Mouse (Mus musculus): ENCODE data around the gene Crp. TPM values are rescaled to one million over a fixed set of nuclear protein-coding genes. Genes with fewer than 3 reads are reported as not detected.

Gene Crp
- polyA plus RNA-seq, 1 experiment from 2014 or later: 0.13 TPM

DNA sequence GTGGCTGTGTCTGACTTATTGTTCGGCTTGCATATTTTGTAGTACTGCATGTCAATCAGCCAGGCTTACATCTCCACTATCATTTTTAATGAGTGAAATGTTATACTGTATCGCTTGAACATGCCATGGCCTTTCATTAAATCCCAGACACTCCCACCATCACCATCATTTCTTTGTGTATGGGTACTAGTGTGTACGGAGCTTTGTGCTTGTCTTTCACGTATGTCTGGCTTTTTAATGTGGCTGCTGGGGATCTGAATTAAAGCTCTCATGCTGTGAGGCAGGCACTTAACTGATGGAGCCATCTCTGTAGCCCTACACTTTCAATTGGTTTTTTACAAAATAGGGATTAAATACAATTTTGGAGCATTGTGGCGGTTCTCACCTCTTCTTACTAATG lies 81.3 kb downstream of the Crp start:
- no peaks in the 10 kb centered on the region for H3K27me3 ChIP-seq (ENCODE audit: control insufficient read depth, insufficient read depth, low read length)
- H3K36me3 ChIP-seq (ENCODE audit: control insufficient read depth, insufficient read depth): no peaks in the 10 kb centered on the region
- 84% methylated on average over 5 of the region's 5 CpGs for WGBS
- H3K4me2 ChIP-seq (ENCODE audit: low read depth, low read length): no peak overlapping the region
- no peaks in the 10 kb centered on the region for H3K4me1 ChIP-seq (ENCODE audit: control insufficient read depth, insufficient read depth, low read length)
- H3K27ac ChIP-seq (ENCODE audit: low read length): no peak overlapping the region
- H3K4me3 ChIP-seq (ENCODE audit: low read length): no peak overlapping the region
- H3K9ac ChIP-seq (ENCODE audit: low read length): no peak overlapping the region
- ATAC-seq (replicated peaks; ENCODE audit: extremely low read depth, insufficient read depth, low FRiP score): no peak
- H3K9me3 ChIP-seq (replicated peaks; ENCODE audit: control insufficient read depth, low read length): no peaks in the 10 kb centered on the region

DNA sequence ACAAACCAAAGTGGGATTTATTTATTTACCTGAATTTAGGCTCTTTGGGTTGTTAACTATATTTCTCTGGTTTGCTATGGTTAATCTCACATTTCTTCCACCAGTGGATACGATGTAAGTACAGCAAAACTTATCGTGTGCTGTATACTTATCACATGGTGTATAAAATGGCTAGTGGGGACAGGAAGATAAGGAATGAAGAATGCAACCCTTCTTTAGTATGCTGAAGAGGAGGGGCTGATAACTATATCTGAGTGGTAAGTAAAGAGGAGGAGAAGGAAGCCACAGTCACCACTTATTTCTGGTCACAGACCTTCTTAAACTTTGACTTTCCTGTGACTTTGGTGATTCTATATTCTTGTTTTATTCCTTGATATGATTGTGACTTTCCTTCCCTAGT lies 87.5 kb downstream of the Crp start:
- Histone ChIP-seq H3K9ac (ENCODE audit: low read length) (no peak overlapping the region), H3K36me3 (ENCODE audit: control insufficient read depth, insufficient read depth) (no peaks in the 10 kb centered on the region), H3K4me1 (ENCODE audit: control insufficient read depth, insufficient read depth, low read length) (no peaks in the 10 kb centered on the region), H3K4me3 (ENCODE audit: low read length) (no peak overlapping the region), H3K27me3 (ENCODE audit: control insufficient read depth, insufficient read depth, low read length) (no peaks in the 10 kb centered on the region), H3K9me3 (replicated peaks; ENCODE audit: control insufficient read depth, low read length) (no peaks in the 10 kb centered on the region), H3K4me2 (ENCODE audit: low read depth, low read length) (no peak overlapping the region), H3K27ac (ENCODE audit: low read length) (no peak overlapping the region)
- ATAC-seq (replicated peaks; ENCODE audit: extremely low read depth, insufficient read depth, low FRiP score): no peak
- 28% methylated on average over 2 of the region's 2 CpGs for WGBS

GRCm38 (mm10) chr1:172785886-172786285 lies 88.0 kb downstream of the Crp start:
- no peak for ATAC-seq (replicated peaks; ENCODE audit: extremely low read depth, insufficient read depth, low FRiP score)
- no peak overlapping the region for H3K9ac ChIP-seq (ENCODE audit: low read length)
- H3K4me2 ChIP-seq (ENCODE audit: low read depth, low read length): no peak overlapping the region
- no peaks in the 10 kb centered on the region for H3K9me3 ChIP-seq (replicated peaks; ENCODE audit: control insufficient read depth, low read length)
- H3K4me1 ChIP-seq (ENCODE audit: control insufficient read depth, insufficient read depth, low read length): no peaks in the 10 kb centered on the region
- no peaks in the 10 kb centered on the region for H3K27me3 ChIP-seq (ENCODE audit: control insufficient read depth, insufficient read depth, low read length)
- WGBS: 5% methylated on average over 1 of the region's 1 CpGs
- H3K36me3 ChIP-seq (ENCODE audit: control insufficient read depth, insufficient read depth): no peaks in the 10 kb centered on the region
- H3K27ac ChIP-seq (ENCODE audit: low read length): no peak overlapping the region
- H3K4me3 ChIP-seq (ENCODE audit: low read length): no peak overlapping the region

DNA sequence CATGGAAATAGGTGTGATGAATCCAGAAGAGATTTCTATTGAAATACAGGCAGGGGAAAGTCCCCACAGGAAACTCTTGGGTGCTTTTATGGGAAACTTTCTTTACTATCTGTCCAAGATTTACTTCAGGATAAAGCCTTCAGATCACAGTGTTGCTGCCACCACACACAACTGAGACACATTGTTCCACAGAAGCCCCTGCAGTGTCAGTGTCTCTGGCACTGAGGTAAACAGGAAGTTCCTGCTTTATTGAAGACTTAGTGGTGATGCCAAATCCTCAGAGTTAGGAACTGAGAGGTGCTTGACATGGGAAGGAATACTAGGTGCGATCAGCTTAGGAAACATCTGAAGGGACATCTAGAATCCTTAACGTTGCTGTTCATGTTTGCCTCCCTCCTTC lies 131.1 kb downstream of the Crp start:
- no peak overlapping the region for H3K4me2 ChIP-seq (ENCODE audit: low read depth, low read length)
- H3K9me3 ChIP-seq (replicated peaks; ENCODE audit: control insufficient read depth, low read length): no peaks in the 10 kb centered on the region
- H3K27ac ChIP-seq (ENCODE audit: low read length): no peak overlapping the region
- H3K4me1 ChIP-seq (ENCODE audit: control insufficient read depth, insufficient read depth, low read length): no peaks in the 10 kb centered on the region
- no peaks in the 10 kb centered on the region for H3K27me3 ChIP-seq (ENCODE audit: control insufficient read depth, insufficient read depth, low read length)
- 74% methylated on average over 2 of the region's 2 CpGs for WGBS
- no peak overlapping the region for H3K4me3 ChIP-seq (ENCODE audit: low read length)
- H3K36me3 ChIP-seq (ENCODE audit: control insufficient read depth, insufficient read depth): no peaks in the 10 kb centered on the region
- no peak for ATAC-seq (replicated peaks; ENCODE audit: extremely low read depth, insufficient read depth, low FRiP score)
- H3K9ac ChIP-seq (ENCODE audit: low read length): no peak overlapping the region

DNA sequence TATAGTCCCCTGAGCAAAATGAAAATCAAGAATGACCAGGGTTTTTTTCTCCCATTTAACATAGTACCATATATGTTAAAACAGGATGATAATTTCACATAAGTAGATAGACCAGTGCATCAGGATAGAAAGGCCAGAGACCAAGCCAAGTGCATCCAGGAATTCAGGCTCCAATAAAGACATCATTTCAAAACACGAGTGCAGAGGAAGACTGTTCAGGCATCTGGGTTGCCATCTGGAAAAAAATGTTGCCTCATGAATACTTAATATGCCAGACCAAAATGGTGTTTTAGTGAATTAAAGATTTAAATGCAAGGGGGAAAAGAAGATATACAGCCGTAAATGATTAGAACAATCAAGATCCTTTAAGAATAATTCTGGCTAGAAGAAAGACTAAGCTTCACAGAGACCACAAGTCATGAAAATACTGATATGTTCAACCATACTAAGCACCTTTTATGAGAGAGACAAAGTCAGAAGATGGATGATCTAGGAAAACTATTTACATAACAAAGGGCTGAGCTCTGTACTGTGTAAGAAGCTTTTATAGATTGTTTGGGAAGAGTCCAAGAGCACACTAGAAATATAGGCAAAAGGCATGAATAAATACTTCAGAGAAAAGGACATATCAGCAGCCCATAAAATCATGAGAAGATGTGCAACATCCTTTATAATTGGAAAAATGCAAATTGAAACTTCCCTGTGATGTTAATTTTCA lies 149.3 kb downstream of the Crp start:
- ATAC-seq (replicated peaks; ENCODE audit: extremely low read depth, insufficient read depth, low FRiP score): no peak
- WGBS: 64% methylated on average over 2 of the region's 2 CpGs
- Histone ChIP-seq H3K4me2 (ENCODE audit: low read depth, low read length) (no peak overlapping the region), H3K4me3 (ENCODE audit: low read length) (no peak overlapping the region), H3K27me3 (ENCODE audit: control insufficient read depth, insufficient read depth, low read length) (no peaks in the 10 kb centered on the region), H3K4me1 (ENCODE audit: control insufficient read depth, insufficient read depth, low read length) (no peaks in the 10 kb centered on the region), H3K36me3 (ENCODE audit: control insufficient read depth, insufficient read depth) (no peaks in the 10 kb centered on the region), H3K27ac (ENCODE audit: low read length) (no peak overlapping the region), H3K9me3 (replicated peaks; ENCODE audit: control insufficient read depth, low read length) (no peaks in the 10 kb centered on the region), H3K9ac (ENCODE audit: low read length) (no peak overlapping the region)

- H3K36me3 ChIP-seq (ENCODE audit: control insufficient read depth, insufficient read depth): no peaks in the 10 kb centered on the region
- no peak overlapping the region for H3K9ac ChIP-seq (ENCODE audit: low read length)
- no peaks in the 10 kb centered on the region for H3K4me1 ChIP-seq (ENCODE audit: control insufficient read depth, insufficient read depth, low read length)
- no peak overlapping the region for H3K27ac ChIP-seq (ENCODE audit: low read length)
- no peak overlapping the region for H3K4me3 ChIP-seq (ENCODE audit: low read length)
- ATAC-seq (replicated peaks; ENCODE audit: extremely low read depth, insufficient read depth, low FRiP score): no peak
- WGBS: 79% methylated on average over 2 of the region's 2 CpGs
- no peaks in the 10 kb centered on the region for H3K27me3 ChIP-seq (ENCODE audit: control insufficient read depth, insufficient read depth, low read length)
- H3K4me2 ChIP-seq (ENCODE audit: low read depth, low read length): no peak overlapping the region
- no peaks in the 10 kb centered on the region for H3K9me3 ChIP-seq (replicated peaks; ENCODE audit: control insufficient read depth, low read length)
These were observed 150.3 kb downstream of the Crp start for GRCm38 (mm10) chr1:172848171-172848570.

- WGBS: 72% methylated on average over 4 of the region's 4 CpGs
- H3K9me3 ChIP-seq (replicated peaks; ENCODE audit: control insufficient read depth, low read length): no peaks in the 10 kb centered on the region
- no peaks in the 10 kb centered on the region for H3K4me1 ChIP-seq (ENCODE audit: control insufficient read depth, insufficient read depth, low read length)
- no peak overlapping the region for H3K4me3 ChIP-seq (ENCODE audit: low read length)
- H3K9ac ChIP-seq (ENCODE audit: low read length): no peak overlapping the region
- H3K36me3 ChIP-seq (ENCODE audit: control insufficient read depth, insufficient read depth): no peaks in the 10 kb centered on the region
- H3K4me2 ChIP-seq (ENCODE audit: low read depth, low read length): no peak overlapping the region
- ATAC-seq (replicated peaks; ENCODE audit: extremely low read depth, insufficient read depth, low FRiP score): no peak
- H3K27me3 ChIP-seq (ENCODE audit: control insufficient read depth, insufficient read depth, low read length): no peaks in the 10 kb centered on the region
- no peak overlapping the region for H3K27ac ChIP-seq (ENCODE audit: low read length)
These were observed 177.4 kb downstream of the Crp start for GRCm38 (mm10) chr1:172875265-172875664.

- no peak overlapping the region for H3K4me3 ChIP-seq (ENCODE audit: low read length)
- H3K4me2 ChIP-seq (ENCODE audit: low read depth, low read length): no peak overlapping the region
- no peak overlapping the region for H3K27ac ChIP-seq (ENCODE audit: low read length)
- H3K9ac ChIP-seq (ENCODE audit: low read length): no peak overlapping the region
- no peaks in the 10 kb centered on the region for H3K36me3 ChIP-seq (ENCODE audit: control insufficient read depth, insufficient read depth)
- no peaks in the 10 kb centered on the region for H3K4me1 ChIP-seq (ENCODE audit: control insufficient read depth, insufficient read depth, low read length)
- WGBS: 77% methylated on average over 1 of the region's 1 CpGs
- no peak for ATAC-seq (replicated peaks; ENCODE audit: extremely low read depth, insufficient read depth, low FRiP score)
- no peaks in the 10 kb centered on the region for H3K9me3 ChIP-seq (replicated peaks; ENCODE audit: control insufficient read depth, low read length)
- H3K27me3 ChIP-seq (ENCODE audit: control insufficient read depth, insufficient read depth, low read length): no peaks in the 10 kb centered on the region
These were observed 178.8 kb downstream of the Crp start for GRCm38 (mm10) chr1:172876675-172877074.
